Mouse (Mus musculus): Measurements from ENCODE around the gene Samd7. TPM values are rescaled to one million over a fixed set of nuclear protein-coding genes. Genes with fewer than 3 reads are reported as not detected.

The Samd7 gene
- polyA plus RNA-seq, 1 experiment from 2014 or later: not detected

GRCm38 (mm10) chr3:30766177-30766576 lies 20.1 kb downstream of the Samd7 start:
- 79% methylated on average over 7 of the region's 7 CpGs for WGBS
- no peak for ATAC-seq (replicated peaks)

DNA sequence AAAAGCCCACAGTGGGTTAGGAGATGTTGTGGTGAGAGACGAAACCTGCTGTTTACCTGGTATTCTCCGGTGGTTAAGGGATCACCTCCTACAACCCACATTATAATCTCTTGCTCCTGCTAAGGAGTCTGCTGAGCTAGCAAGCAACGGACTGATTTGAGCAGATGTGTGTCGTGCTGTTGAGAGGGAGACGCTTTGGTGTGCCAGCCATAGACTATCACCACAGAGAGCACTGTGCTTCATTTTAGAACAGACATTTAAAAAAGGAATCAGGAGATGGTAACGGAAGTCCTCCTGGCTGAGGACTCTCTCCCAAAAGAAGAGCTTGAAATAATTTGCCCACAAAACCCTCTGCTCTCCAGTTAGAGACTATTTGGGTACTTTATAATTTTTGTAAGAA lies 21.2 kb downstream of the Samd7 start:
- WGBS: 92% methylated on average over 6 of the region's 6 CpGs
- no peak for ATAC-seq (replicated peaks)
- no peak overlapping the region for H3K27ac ChIP-seq (replicated peaks)
- H3K4me2 ChIP-seq (replicated peaks): no peak overlapping the region
- H3K36me3 ChIP-seq: no peaks in the 10 kb centered on the region
- no peaks in the 10 kb centered on the region for H3K4me1 ChIP-seq
- no peaks in the 10 kb centered on the region for H3K27me3 ChIP-seq
- H3K9ac ChIP-seq (replicated peaks): no peak overlapping the region
- H3K9me3 ChIP-seq: no peaks in the 10 kb centered on the region
- H3K4me3 ChIP-seq: no peak overlapping the region

More at GRCm38 (mm10) chr3:30766177-30766576, 20.1 kb downstream of the Samd7 start:
- Histone ChIP-seq H3K4me3 (no peak overlapping the region), H3K27ac (replicated peaks) (no peak overlapping the region), H3K4me2 (replicated peaks) (no peak overlapping the region), H3K9ac (replicated peaks) (no peak overlapping the region), H3K36me3 (no peaks in the 10 kb centered on the region), H3K27me3 (no peaks in the 10 kb centered on the region), H3K4me1 (no peaks in the 10 kb centered on the region), H3K9me3 (no peaks in the 10 kb centered on the region)

DNA sequence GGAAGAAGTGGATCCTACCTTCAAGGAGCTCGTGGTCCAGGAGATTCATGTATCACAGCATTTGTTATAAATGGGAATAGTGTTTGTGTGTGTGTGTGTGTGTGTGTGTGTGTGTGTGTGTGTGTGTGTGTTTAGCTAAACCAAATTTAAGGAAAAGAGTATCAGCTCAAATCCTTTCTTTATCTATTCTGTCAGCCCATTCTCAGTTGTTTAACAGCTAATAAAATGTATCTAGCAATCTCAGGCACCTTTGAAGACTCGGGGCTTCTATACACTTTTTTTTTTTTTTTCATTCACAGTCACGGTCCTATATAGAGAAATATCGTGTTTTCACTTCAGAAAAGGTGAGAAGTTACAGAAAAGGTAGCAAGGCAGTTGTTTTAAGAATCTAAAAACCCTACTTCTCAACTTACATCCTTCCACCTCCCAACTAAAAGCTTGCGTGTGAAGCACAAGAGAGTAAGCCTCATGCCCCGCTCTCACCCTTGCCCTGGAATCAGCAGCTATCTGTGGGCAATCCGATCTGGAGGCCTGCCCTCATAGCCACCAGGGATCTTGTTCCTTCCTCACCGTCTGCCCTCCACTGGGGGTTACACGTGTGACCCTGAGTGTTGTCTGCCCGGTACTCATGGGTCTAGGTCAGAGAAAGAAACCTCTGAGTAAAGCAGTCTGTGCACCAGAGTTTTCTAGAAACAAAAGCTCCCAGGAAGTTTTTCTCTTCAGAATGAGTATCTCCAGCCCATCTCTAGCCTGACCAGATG lies 23.8 kb downstream of the Samd7 start:
- H3K9ac ChIP-seq (replicated peaks): no peak overlapping the region
- no peak overlapping the region for H3K4me2 ChIP-seq (replicated peaks)
- H3K36me3 ChIP-seq: no peaks in the 10 kb centered on the region
- H3K4me3 ChIP-seq: no peak overlapping the region
- no peak for ATAC-seq (replicated peaks)
- H3K4me1 ChIP-seq: no peaks in the 10 kb centered on the region
- no peaks in the 10 kb centered on the region for H3K27me3 ChIP-seq
- H3K9me3 ChIP-seq: no peaks in the 10 kb centered on the region
- no peak overlapping the region for H3K27ac ChIP-seq (replicated peaks)
- WGBS: 76% methylated on average over 10 of the region's 10 CpGs

GRCm38 (mm10) chr3:30771560-30771959 lies 25.5 kb downstream of the Samd7 start:
- WGBS: 95% methylated on average over 1 of the region's 1 CpGs
- Histone ChIP-seq H3K4me1 (no peaks in the 10 kb centered on the region), H3K36me3 (no peaks in the 10 kb centered on the region), H3K27me3 (no peaks in the 10 kb centered on the region), H3K4me3 (no peak overlapping the region), H3K9me3 (no peaks in the 10 kb centered on the region), H3K9ac (replicated peaks) (no peak overlapping the region), H3K27ac (replicated peaks) (no peak overlapping the region), H3K4me2 (replicated peaks) (no peak overlapping the region)
- ATAC-seq (replicated peaks): no peak

GRCm38 (mm10) chr3:30772631-30773030 lies 26.5 kb downstream of the Samd7 start:
- H3K4me2 ChIP-seq (replicated peaks): no peak overlapping the region
- no peaks in the 10 kb centered on the region for H3K9me3 ChIP-seq
- no peak overlapping the region for H3K27ac ChIP-seq (replicated peaks)
- no peaks in the 10 kb centered on the region for H3K36me3 ChIP-seq
- no peak for ATAC-seq (replicated peaks)
- no peak overlapping the region for H3K4me3 ChIP-seq
- H3K9ac ChIP-seq (replicated peaks): no peak overlapping the region
- no peaks in the 10 kb centered on the region for H3K27me3 ChIP-seq
- 71% methylated on average over 4 of the region's 4 CpGs for WGBS
- H3K4me1 ChIP-seq: no peaks in the 10 kb centered on the region

- H3K4me1 ChIP-seq: no peaks in the 10 kb centered on the region
- no peaks in the 10 kb centered on the region for H3K9me3 ChIP-seq
- no peak overlapping the region for H3K4me3 ChIP-seq
- ATAC-seq (replicated peaks): no peak
- no peaks in the 10 kb centered on the region for H3K27me3 ChIP-seq
- H3K9ac ChIP-seq (replicated peaks): no peak overlapping the region
- WGBS: 94% methylated on average over 5 of the region's 5 CpGs
- no peaks in the 10 kb centered on the region for H3K36me3 ChIP-seq
- H3K4me2 ChIP-seq (replicated peaks): no peak overlapping the region
- no peak overlapping the region for H3K27ac ChIP-seq (replicated peaks)
Observed at GRCm38 (mm10) chr3:30774677-30775076, 28.6 kb downstream of the Samd7 start.

DNA sequence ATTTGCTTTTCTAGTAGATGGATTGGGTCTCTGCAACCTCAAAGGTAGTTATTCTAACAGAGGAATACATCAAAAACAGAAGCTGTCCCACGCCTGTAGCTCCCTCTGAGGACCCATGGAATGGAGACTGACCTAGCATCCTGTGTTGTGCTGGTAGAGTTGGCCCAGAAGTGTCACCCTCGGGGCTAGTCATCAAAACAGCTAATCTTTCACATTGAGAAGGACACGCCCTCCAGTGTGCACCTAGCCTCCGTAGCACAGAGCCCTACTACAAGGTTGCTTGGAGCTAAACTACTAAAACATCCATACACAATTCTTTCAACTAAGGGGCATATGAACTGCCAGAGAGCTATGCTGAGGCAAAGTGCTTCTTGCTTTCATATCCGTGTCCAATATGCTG lies 31.9 kb downstream of the Samd7 start:
- ATAC-seq (replicated peaks): no peak
- no peaks in the 10 kb centered on the region for H3K9me3 ChIP-seq
- 78% methylated on average over 5 of the region's 5 CpGs for WGBS
- no peak overlapping the region for H3K9ac ChIP-seq (replicated peaks)
- H3K36me3 ChIP-seq: no peaks in the 10 kb centered on the region
- H3K27me3 ChIP-seq: no peaks in the 10 kb centered on the region
- no peak overlapping the region for H3K27ac ChIP-seq (replicated peaks)
- H3K4me2 ChIP-seq (replicated peaks): no peak overlapping the region
- no peaks in the 10 kb centered on the region for H3K4me1 ChIP-seq
- no peak overlapping the region for H3K4me3 ChIP-seq

DNA sequence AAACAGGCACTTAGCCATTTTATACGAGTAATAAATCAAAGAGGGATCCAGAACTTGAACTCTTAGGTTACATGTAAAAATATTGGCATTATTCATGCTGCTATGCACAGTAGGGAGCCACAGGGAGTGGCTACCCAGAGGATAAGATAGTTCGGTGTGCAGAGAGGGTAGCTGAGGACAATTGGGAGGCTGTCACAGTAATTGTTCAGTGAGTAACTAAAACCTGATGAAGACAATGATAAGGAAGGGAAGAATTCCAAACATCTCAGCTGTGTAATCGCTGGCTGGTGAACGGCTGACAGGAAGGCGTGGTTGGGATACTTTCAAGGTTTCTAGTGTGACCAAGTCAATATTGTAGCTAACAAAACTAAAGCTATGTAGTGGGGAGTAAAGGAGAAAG lies 42.4 kb downstream of the Samd7 start:
- Histone ChIP-seq H3K36me3 (no peaks in the 10 kb centered on the region), H3K27ac (replicated peaks) (no peak overlapping the region), H3K9me3 (no peaks in the 10 kb centered on the region), H3K4me2 (replicated peaks) (no peak overlapping the region), H3K9ac (replicated peaks) (no peak overlapping the region), H3K27me3 (no peaks in the 10 kb centered on the region), H3K4me1 (no peaks in the 10 kb centered on the region), H3K4me3 (no peak overlapping the region)
- no peak for ATAC-seq (replicated peaks)
- WGBS: 44% methylated on average over 5 of the region's 5 CpGs

DNA sequence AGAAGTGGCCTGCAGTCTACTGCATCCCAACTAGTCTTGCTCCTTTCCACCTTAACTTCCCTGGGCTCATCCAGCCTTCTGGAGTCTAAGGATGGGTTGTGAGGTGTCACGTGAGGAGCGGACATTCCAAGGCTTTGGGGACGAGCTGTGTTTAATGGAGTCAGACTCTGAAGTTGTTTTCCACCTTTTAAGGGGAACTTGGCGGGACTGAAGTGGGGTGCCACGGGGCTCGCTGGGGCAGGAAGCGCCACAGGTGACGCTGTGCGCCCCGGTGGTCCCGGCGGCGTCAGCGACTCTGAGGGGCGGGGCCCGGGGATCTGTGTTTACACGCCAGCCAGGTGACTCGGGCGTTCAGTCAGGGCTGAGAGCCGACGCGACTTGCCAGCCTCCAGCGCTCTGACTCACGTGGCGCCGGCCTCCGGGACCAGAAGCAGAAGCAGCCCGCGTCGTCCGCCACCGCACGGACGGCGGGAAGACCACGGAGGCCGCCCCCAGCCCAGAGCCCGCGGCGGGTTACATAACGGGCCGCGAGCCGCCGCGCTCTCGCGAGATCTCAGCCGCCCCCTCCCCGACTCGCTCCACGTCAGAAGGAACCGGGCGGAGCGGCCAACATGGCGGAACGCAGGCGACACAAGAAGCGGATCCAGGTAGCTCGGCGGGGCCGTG lies 46.8 kb downstream of the Samd7 start, which contains the start of gene Sec62:
Gene Sec62 (plus strand): TSS at position 139 of the 666 bp plus-strand sequence.
- WGBS: under 1% methylated on average over 62 of the region's 62 CpGs
- Histone ChIP-seq H3K36me3 (no peaks in the 10 kb centered on the region), H3K4me2 (replicated peaks) (peak within 1 kb of the TSS; percentile 69), H3K27me3 (no peaks in the 10 kb centered on the region), H3K9me3 (no peaks in the 10 kb centered on the region), H3K9ac (replicated peaks) (peak within 1 kb of the TSS; percentile 91), H3K4me3 (peak within 1 kb of the TSS; percentile 71), H3K27ac (replicated peaks) (peak within 1 kb of the TSS; percentile 94), H3K4me1 (peaks cover 20% of the 10 kb centered on the region)
- peak; percentile 99 for ATAC-seq (replicated peaks)

DNA sequence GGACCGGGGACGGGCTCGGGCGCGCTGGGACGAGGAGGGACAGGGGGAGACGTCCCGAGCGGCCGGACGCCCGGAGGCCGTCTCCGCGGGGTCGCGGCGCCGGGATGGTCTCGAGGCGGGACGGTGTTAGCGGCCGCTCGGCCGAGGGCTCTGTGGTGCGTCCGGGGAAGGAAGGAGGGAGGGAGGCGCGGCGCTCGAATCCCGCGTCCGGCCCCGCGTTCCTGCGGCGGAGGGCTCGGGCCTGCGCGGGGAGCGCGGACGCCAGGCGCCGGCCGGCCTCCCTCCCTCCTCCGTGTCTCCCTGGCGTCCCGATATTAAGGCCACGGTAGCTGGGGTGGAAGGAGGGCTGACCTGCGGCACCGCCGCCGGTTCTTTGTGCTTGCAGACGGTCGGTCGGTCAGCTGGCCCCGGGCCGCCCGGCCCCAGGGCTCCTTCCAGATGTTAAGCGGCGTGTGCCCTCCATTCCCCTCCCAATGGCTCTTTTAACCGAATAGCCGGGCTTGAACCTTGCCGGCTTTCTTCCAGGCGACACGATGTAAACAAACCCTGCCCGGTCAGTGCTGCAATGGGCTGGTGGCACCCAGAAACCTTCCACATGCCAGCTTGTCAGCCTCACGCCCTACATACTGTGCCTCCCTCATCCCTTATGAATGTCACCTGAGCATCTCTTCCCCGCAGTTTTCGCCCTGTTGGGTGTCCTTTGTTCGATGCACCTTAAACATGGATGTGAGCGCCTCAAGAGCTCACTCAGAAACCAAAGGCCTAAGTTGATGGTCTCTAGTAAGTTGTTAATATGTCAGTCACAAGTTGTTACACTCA lies 47.5 kb downstream of the Samd7 start:
- H3K4me1 ChIP-seq: peaks cover 20% of the 10 kb centered on the region
- peak overlapping the region; percentile 94 for H3K27ac ChIP-seq (replicated peaks)
- no peaks in the 10 kb centered on the region for H3K27me3 ChIP-seq
- ATAC-seq (replicated peaks): peak; percentile 90
- WGBS: under 1% methylated on average over 44 of the region's 75 CpGs
- H3K4me3 ChIP-seq: peak overlapping the region; percentile 71
- peak overlapping the region; percentile 69 for H3K4me2 ChIP-seq (replicated peaks)
- H3K36me3 ChIP-seq: no peaks in the 10 kb centered on the region
- peak overlapping the region; percentile 91 for H3K9ac ChIP-seq (replicated peaks)
- no peaks in the 10 kb centered on the region for H3K9me3 ChIP-seq

DNA sequence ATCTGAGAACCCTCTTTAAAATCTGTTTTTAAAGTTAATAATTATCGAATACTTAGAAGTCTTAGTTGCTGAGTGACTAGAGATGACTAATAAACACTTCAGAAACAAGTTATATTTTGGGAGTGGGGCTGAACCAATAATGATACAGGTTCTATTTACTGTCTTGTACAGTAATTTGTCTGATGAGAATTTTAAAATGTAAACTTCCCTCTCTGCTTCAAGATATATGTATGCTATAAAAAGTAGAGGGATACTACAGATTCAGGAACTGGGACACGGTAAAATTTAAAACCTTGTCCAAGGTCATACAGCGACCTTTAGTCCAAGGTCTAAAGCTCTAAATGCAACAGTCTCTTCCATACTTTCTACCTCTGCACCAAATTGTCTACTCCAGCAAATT lies 56.1 kb downstream of the Samd7 start:
- ATAC-seq (replicated peaks): no peak
- H3K27me3 ChIP-seq: no peaks in the 10 kb centered on the region
- H3K9me3 ChIP-seq: no peaks in the 10 kb centered on the region
- no peaks in the 10 kb centered on the region for H3K4me1 ChIP-seq
- H3K27ac ChIP-seq (replicated peaks): no peak overlapping the region
- peaks cover 35% of the 10 kb centered on the region for H3K36me3 ChIP-seq
- H3K9ac ChIP-seq (replicated peaks): no peak overlapping the region
- H3K4me3 ChIP-seq: no peak overlapping the region
- H3K4me2 ChIP-seq (replicated peaks): no peak overlapping the region
- 94% methylated on average over 3 of the region's 3 CpGs for WGBS

GRCm38 (mm10) chr3:30812881-30813280 lies 66.8 kb downstream of the Samd7 start:
- no peak overlapping the region for H3K4me2 ChIP-seq (replicated peaks)
- H3K4me3 ChIP-seq: no peak overlapping the region
- peaks cover 54% of the 10 kb centered on the region for H3K36me3 ChIP-seq
- no peaks in the 10 kb centered on the region for H3K27me3 ChIP-seq
- H3K9me3 ChIP-seq: no peaks in the 10 kb centered on the region
- ATAC-seq (replicated peaks): no peak
- 58% methylated on average over 3 of the region's 3 CpGs for WGBS
- no peak overlapping the region for H3K9ac ChIP-seq (replicated peaks)
- H3K4me1 ChIP-seq: no peaks in the 10 kb centered on the region
- H3K27ac ChIP-seq (replicated peaks): no peak overlapping the region

Measured in forebrain, embryonic 15.5 days (tissue).